Mouse (Mus musculus): ENCODE measurements around the gene Gm15155. TPM values are rescaled to one million over a fixed set of nuclear protein-coding genes. Genes with fewer than 3 reads are reported as not detected.
"Not testable (repeated sequence)": the region's sequence is repeated elsewhere in the genome, so short reads cannot be mapped to it uniquely, and the experiment has no call there.

Gene Gm15155
- total and polyA plus RNA-seq, 2 experiments from 2014 or later: 0.69 TPM; not detected in 1

DNA sequence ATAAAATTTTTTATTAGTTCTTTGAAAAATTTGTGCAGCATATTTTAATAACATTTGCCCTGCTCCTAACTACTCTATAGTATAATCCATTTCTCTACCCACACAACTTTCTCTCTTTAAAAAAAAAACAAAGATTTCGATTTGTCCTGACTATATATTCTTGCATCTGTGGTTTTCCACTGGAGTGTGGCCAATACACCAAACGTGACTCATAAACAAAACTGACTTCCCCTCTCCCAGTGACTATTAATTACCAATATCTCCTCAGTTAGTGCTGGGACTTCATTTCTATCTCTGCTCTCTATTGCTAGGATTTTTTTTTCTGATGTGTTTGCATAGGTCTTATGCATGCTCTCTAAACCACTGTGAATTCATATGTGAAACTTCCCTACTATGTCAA is 531.2 kb downstream of the Gm15155 start:
- 69% methylated on average over 2 of the region's 2 CpGs for WGBS
- H3K36me3 ChIP-seq (ENCODE audit: insufficient read depth, low read length): no peaks in the 10 kb centered on the region

DNA sequence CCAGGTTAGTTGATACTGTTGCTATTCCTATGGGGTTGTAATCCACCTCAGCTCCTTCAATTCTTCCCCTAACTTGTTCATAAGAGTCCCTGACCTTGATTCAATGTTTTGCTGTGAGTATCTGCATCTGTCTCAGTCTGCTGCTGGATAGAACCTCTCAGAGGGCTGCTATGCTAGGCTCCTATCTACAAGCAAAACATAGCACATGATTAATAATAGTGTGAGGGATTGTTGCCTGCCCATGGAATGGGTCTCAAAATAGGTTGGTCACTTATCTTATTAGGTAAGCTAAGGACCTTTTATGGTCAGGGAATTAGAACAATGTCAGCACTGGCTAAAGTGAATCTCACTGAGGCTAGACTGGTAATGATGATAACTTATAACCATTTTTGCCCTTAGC is 547.0 kb downstream of the Gm15155 start:
- no peak overlapping the region for H3K9ac ChIP-seq (replicated peaks; ENCODE audit: low read length, poor library complexity, severe bottlenecking)
- no peaks in the 10 kb centered on the region for H3K36me3 ChIP-seq (ENCODE audit: insufficient read depth, low read length)
- DNase-seq (ENCODE audit: low spot score) (no peak), ATAC-seq (ENCODE audit: low FRiP score) (no peak)
- no peak overlapping the region for H3K27ac ChIP-seq (ENCODE audit: low read depth, low read length)
- TF ChIP-seq CTCF (IDR thresholded peaks at IDR 0.05): no peak
- H3K4me3 ChIP-seq (ENCODE audit: low read depth, low read length): no peak overlapping the region
- H3K4me2 ChIP-seq (ENCODE audit: low read depth, low read length, poor library complexity, severe bottlenecking): no peak overlapping the region
- no peaks in the 10 kb centered on the region for H3K4me1 ChIP-seq (ENCODE audit: insufficient read depth, low read length)
- no peaks in the 10 kb centered on the region for H3K9me3 ChIP-seq (ENCODE audit: low read length)
- H3K27me3 ChIP-seq (ENCODE audit: insufficient read depth, low read length): no peaks in the 10 kb centered on the region

More for the DNA sequence above, 531.2 kb downstream of the Gm15155 start:
- ATAC-seq (ENCODE audit: low FRiP score) (no peak), DNase-seq (ENCODE audit: low spot score) (no peak)
- Histone ChIP-seq H3K27ac (ENCODE audit: low read depth, low read length) (no peak overlapping the region), H3K4me1 (ENCODE audit: insufficient read depth, low read length) (no peaks in the 10 kb centered on the region), H3K27me3 (ENCODE audit: insufficient read depth, low read length) (no peaks in the 10 kb centered on the region), H3K4me3 (ENCODE audit: low read depth, low read length) (no peak overlapping the region), H3K4me2 (ENCODE audit: low read depth, low read length, poor library complexity, severe bottlenecking) (no peak overlapping the region), H3K9ac (replicated peaks; ENCODE audit: low read length, poor library complexity, severe bottlenecking) (no peak overlapping the region), H3K9me3 (ENCODE audit: low read length) (no peaks in the 10 kb centered on the region)
- TF ChIP-seq CTCF (IDR thresholded peaks at IDR 0.05): no peak

DNA sequence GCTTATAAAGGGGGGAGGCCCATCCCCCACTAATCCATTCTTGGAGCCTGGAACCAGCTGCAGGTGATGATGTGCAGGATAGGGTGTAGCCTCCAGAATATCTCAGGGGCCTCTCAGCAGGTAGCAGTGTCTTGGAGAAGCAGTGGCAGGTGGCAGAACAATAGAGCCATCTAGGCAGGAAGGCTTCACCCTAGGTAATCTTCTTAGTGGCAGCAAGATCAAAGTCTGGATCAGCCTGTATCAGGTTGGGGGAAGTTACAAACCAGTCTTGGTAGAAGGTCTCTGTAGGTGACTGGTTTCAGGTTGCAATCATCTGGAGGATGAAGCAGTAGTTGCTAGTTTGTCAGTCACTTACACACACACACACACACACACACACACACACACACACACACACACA is 679.3 kb downstream of the Gm15155 start:
- not testable (repeated sequence) for H3K4me2 ChIP-seq (ENCODE audit: low read depth, low read length, poor library complexity, severe bottlenecking); H3K9ac ChIP-seq (replicated peaks; ENCODE audit: low read length, poor library complexity, severe bottlenecking); H3K36me3 ChIP-seq (ENCODE audit: insufficient read depth, low read length); H3K27me3 ChIP-seq (ENCODE audit: insufficient read depth, low read length); ATAC-seq (ENCODE audit: low FRiP score); DNase-seq (ENCODE audit: low spot score); H3K4me1 ChIP-seq (ENCODE audit: insufficient read depth, low read length); H3K27ac ChIP-seq (ENCODE audit: low read depth, low read length); H3K4me3 ChIP-seq (ENCODE audit: low read depth, low read length); H3K9me3 ChIP-seq (ENCODE audit: low read length)

Other genes with a start within 250 kb of the Gm15155 start
- 22.6 and 22.9 TPM in 2 replicates for gene Ptchd1, start 927 bp upstream of the Gm15155 start, total RNA-seq (2014; rRNA removed)
- 12.0 TPM in 2 replicates for gene Ptchd1, start 927 bp upstream of the Gm15155 start, polyA plus RNA-seq (2015; fragmentation: Nextera tagmentation; extraction: Ambion mirVana)